Mouse (Mus musculus) limb, embryonic 11.5 days (tissue): Measurements from ENCODE around the gene Rab7b. TPM values are rescaled to one million over a fixed set of nuclear protein-coding genes. Genes with fewer than 3 reads are reported as not detected.

Source experiments
- ATAC-seq: fragments of 200-750 bp; cut with Nextera tagmentation; 2 replicates; pipeline ENCODE4 v1.8.0; 2017; ENCODE audit warnings: low read depth; ENCODE audit not compliant: insufficient number of reproducible peaks, low FRiP score, low TSS enrichment
- DNase-seq: peaks from one replicate; pipeline ENCODE4 v3.0.0-alpha.2; 2015; ENCODE audit warnings: low spot score
- H3K27ac ChIP-seq: fragments of 300-500 bp; sonication (generic); replicated peaks from 2 replicates; pipeline ENCODE4 v1.5.1; 2014; ENCODE audit warnings: low read depth, mild to moderate bottlenecking, low read length
- H3K27me3 ChIP-seq: fragments of 300-500 bp; sonication (generic); 2 replicates; pipeline ENCODE4 v1.6.1; 2014; ENCODE audit warnings: mild to moderate bottlenecking, low read length, mixed read lengths; ENCODE audit not compliant: control insufficient read depth, insufficient read depth
- H3K36me3 ChIP-seq: fragments of 300-500 bp; sonication (generic); 2 replicates; pipeline ENCODE4 v1.6.1; 2014; ENCODE audit warnings: mild to moderate bottlenecking, low read length, moderate library complexity, mixed read lengths; ENCODE audit not compliant: control insufficient read depth, insufficient read depth
- H3K4me1 ChIP-seq: fragments of 300-500 bp; sonication (generic); 2 replicates; pipeline ENCODE4 v1.6.1; 2014; ENCODE audit warnings: low read length, mixed read lengths; ENCODE audit not compliant: control insufficient read depth, insufficient read depth
- H3K4me2 ChIP-seq: fragments of 300-500 bp; sonication (generic); 2 replicates; pipeline ENCODE4 v1.6.1; 2014; ENCODE audit warnings: low read depth, mild to moderate bottlenecking, moderate library complexity; ENCODE audit not compliant: severe bottlenecking
- H3K4me3 ChIP-seq: fragments of 300-500 bp; sonication (generic); 2 replicates; pipeline ENCODE4 v1.5.1; 2014; ENCODE audit warnings: low read depth, low read length
- H3K9ac ChIP-seq: fragments of 300-500 bp; sonication (generic); 2 replicates; pipeline ENCODE4 v1.6.1; 2014; ENCODE audit warnings: mild to moderate bottlenecking, low read length
- H3K9me3 ChIP-seq: fragments of 300-500 bp; sonication (generic); 2 replicates; pipeline ENCODE4 v1.6.1; 2016; ENCODE audit warnings: low read length; ENCODE audit not compliant: control insufficient read depth
- WGBS: fragments of 180-500 bp; shearing (Covaris S2); extraction: QIAGEN DNeasy Blood & Tissue Kit; methylation state at CpG from one replicate; pipeline ENCODE4 v1.1.7; 2014; 5-methylcytosine and 5-hydroxymethylcytosine counted together
- polyA plus RNA-seq: library from polyadenylated mRNA; unstranded; fragments of >200 nt; fragmentation: Nextera tagmentation; extraction: Ambion mirVana; gene quantifications from 2 replicates; pipeline ENCODE4 v1.2.1, GENCODE M21; 2014

Rab7b gene
- polyA plus RNA-seq, 1 experiment from 2014 or later = 0.33 TPM

DNA sequence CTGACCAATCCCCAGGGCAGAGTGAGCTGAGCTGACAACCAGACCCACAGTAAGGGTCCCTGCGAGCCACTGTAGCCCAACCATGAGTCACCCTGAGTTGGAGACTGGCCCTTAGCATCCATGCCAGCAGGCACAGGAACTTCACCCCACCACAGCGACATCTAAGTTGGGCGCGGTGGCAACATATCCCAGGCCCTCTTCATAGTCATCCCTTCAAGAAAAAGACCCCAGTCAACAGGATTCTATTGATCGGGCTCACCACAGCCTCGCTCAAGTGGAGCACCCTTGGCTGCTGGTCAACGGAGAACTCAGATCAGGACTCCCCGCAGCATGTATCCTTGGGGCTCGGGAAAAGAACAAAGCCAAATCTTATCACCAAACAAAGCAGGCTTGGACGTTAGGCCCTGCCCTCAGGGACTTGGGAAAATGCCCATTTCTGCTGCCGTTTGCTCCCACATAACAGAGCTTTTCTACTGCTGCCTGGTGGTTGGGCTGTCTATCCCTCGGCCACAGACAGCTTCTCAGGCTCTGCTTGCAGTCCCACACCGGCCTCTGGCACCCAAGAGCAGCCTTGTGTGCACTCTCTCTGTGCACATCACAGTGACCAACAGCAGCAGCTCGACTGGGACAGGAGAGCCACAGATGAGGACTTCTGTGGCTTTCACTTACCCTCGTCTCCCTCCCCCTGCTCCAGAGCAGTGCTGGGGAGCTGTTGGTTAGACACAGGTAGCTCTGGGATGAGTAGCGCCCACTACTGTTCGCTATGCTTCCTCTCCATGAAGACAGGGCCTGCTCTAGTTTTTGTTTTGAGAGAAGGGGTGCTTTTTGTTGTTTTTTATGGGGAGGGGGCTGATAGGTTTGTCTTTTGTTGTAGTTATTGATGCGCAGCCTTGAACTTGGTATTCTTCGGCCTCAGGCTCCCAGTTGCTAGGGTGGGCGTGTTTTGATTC, 26.2 kb downstream of the Rab7b start:
- no peaks in the 10 kb centered on the region for H3K27me3 ChIP-seq
- no peaks in the 10 kb centered on the region for H3K4me1 ChIP-seq
- H3K4me3 ChIP-seq = no peak overlapping the region
- no peaks in the 10 kb centered on the region for H3K36me3 ChIP-seq
- 70% methylated on average over 20 of the region's 20 CpGs for WGBS
- no peak overlapping the region for H3K27ac ChIP-seq
- H3K4me2 ChIP-seq = no peak overlapping the region
- no peak for DNase-seq
- ATAC-seq = no peak
- H3K9ac ChIP-seq = no peak overlapping the region
- H3K9me3 ChIP-seq = no peaks in the 10 kb centered on the region

DNA sequence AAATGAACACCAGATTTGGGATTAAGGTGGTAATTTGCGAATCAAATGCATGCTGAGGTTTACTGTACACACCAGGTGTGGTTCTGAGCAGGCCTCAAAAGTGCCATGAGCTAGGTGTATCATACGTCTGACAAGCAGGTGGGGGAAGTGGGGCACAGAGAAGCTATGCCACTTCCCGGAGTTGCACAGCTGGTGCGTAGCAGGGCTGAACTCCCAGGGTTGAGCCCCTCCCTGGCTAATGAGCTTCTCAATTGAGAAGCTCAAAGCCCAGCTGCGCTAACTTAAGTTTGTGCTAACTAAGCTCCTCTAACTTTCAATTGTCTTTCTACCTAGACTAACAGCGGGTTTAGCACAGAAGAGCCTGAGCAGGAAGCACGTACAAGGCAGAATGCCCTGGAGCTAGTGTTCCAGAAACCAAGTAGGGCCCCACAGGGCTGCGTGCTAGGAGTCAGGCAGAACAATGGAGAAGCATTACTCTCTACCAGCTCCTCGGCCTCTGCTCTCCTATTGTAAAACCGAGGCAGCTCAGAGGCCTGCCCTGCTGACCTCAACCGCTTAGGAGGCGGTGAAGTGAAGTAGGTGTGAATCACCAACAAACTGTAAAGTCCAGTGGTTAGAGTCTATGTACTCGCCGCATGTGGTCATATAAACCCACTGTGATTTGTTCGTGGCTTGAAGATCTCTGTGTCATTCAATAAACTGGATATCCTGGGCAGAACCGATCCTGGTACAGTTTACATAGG, 30.6 kb downstream of the Rab7b start:
- Histone ChIP-seq H3K9me3 (no peaks in the 10 kb centered on the region), H3K4me3 (no peak overlapping the region), H3K27ac (no peak overlapping the region), H3K4me1 (no peaks in the 10 kb centered on the region), H3K9ac (no peak overlapping the region), H3K4me2 (no peak overlapping the region), H3K36me3 (no peaks in the 10 kb centered on the region), H3K27me3 (no peaks in the 10 kb centered on the region)
- DNase-seq = no peak
- ATAC-seq = no peak
- 72% methylated on average over 16 of the region's 16 CpGs for WGBS

DNA sequence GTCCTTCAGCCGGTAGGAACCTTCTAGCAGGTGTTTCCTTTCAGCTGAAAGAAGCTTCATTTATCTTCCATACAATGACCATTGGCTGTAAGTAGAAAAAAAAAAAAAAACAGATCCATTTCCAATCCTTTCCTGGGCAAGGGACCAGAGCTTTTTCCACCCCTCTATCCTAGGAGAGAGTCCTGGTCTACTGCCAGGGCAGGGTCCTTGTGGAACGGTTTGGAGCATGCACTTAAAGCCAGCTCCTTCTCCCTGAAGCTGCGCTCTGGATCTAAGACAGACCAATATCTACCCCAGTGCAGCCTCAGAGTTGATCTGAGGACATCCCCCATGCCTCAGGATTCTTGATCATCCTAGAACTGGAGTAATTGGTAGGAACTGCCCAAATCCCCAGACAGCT, 33.5 kb downstream of the Rab7b start:
- ATAC-seq = no peak
- H3K27me3 ChIP-seq = no peaks in the 10 kb centered on the region
- no peak overlapping the region for H3K4me2 ChIP-seq
- no peaks in the 10 kb centered on the region for H3K9me3 ChIP-seq
- no peak overlapping the region for H3K4me3 ChIP-seq
- WGBS = 86% methylated on average over 3 of the region's 3 CpGs
- H3K36me3 ChIP-seq = no peaks in the 10 kb centered on the region
- H3K9ac ChIP-seq = no peak overlapping the region
- no peak overlapping the region for H3K27ac ChIP-seq
- H3K4me1 ChIP-seq = no peaks in the 10 kb centered on the region
- DNase-seq = no peak

DNA sequence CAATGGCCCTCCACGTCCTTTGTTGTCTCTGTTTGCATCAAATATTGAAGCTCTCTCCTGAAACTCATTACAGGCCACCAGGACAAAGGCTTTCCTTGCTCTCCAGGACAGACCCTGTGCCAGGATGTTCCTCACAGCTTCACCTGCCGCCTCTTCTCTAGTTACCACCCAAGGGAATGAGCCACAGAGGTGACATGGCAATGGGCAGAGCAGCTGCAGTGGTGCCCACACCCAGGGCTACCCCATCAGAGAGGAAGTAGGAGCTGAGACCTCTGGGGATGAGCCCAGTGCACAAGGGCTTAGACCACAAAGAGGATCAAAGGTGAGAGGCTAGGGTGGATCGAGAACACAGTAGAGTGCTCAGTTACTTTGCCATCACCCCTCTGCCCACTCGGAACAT, 35.1 kb downstream of the Rab7b start:
- H3K4me3 ChIP-seq = no peak overlapping the region
- no peak overlapping the region for H3K9ac ChIP-seq
- H3K36me3 ChIP-seq = no peaks in the 10 kb centered on the region
- H3K9me3 ChIP-seq = no peaks in the 10 kb centered on the region
- WGBS = 76% methylated on average over 4 of the region's 4 CpGs
- no peaks in the 10 kb centered on the region for H3K4me1 ChIP-seq
- ATAC-seq (no peak), DNase-seq (no peak)
- no peak overlapping the region for H3K27ac ChIP-seq
- H3K27me3 ChIP-seq = no peaks in the 10 kb centered on the region
- no peak overlapping the region for H3K4me2 ChIP-seq

DNA sequence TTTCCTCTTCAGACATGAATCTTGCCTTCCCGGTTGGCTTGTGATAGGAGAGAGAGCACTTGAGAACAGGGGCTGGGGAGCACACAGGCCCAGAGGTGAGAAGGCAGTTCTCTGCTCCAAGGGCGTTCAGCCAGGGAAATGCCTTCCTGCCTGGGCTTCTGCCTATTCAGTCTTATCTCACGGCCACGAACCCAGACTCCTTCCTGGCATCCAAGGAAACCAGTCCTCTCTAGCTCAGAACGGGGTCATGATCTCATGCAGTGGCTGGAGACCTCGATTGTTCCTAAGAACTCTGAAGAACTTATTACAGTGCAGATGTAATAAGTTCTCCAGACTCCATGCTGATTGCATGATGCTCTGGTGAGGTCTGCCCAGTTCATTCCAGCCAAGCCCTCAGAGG, 38.1 kb downstream of the Rab7b start:
- 73% methylated on average over 6 of the region's 6 CpGs for WGBS
- no peaks in the 10 kb centered on the region for H3K9me3 ChIP-seq
- no peak for ATAC-seq

DNA sequence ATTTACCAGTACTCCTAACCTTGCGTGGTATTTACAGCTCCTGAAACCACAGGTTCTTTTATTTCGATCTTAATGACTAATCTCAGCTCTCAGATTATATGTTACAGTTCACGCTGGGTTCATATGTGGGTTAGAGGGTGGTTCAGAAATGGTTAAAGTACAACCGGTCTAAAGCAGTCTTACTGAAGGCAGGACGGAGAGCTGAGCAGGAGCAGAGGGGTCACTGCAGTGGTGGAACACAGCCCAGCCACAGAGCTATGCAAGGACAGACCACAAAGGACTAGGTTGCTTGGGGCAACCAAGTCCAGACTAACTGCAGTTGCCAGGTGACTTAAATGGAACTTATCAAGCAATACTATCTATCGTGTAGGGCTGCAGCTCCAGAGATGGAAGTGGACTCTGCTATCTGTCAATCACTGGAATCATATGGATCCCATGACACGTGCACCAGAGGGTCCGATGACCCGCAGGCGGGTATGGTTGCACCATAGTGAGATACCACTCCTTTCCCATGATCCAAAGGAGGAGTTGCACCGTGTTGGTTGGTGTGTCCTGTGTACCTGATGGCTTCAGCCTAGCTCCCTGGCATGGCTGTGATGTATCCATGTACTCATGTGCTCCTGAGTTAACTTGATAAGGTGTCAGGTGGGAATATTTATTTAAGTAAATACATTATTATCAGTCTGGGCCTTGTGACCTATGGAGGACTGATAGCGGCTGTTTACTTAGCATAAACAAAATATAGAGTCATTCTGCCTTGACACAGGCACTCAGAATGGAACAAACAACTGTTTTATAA, 42.3 kb downstream of the Rab7b start:
- WGBS = 81% methylated on average over 12 of the region's 12 CpGs
- Histone ChIP-seq H3K9me3 (no peaks in the 10 kb centered on the region), H3K9ac (no peak overlapping the region), H3K4me3 (no peak overlapping the region), H3K27ac (no peak overlapping the region), H3K27me3 (no peaks in the 10 kb centered on the region), H3K36me3 (no peaks in the 10 kb centered on the region), H3K4me1 (no peaks in the 10 kb centered on the region), H3K4me2 (no peak overlapping the region)
- DNase-seq (no peak), ATAC-seq (no peak)

More for the DNA sequence above, 38.1 kb downstream of the Rab7b start:
- Histone ChIP-seq H3K4me2 (no peak overlapping the region), H3K27ac (no peak overlapping the region), H3K9ac (no peak overlapping the region), H3K27me3 (no peaks in the 10 kb centered on the region), H3K4me1 (no peaks in the 10 kb centered on the region), H3K4me3 (no peak overlapping the region), H3K36me3 (no peaks in the 10 kb centered on the region)
- DNase-seq = no peak

DNA sequence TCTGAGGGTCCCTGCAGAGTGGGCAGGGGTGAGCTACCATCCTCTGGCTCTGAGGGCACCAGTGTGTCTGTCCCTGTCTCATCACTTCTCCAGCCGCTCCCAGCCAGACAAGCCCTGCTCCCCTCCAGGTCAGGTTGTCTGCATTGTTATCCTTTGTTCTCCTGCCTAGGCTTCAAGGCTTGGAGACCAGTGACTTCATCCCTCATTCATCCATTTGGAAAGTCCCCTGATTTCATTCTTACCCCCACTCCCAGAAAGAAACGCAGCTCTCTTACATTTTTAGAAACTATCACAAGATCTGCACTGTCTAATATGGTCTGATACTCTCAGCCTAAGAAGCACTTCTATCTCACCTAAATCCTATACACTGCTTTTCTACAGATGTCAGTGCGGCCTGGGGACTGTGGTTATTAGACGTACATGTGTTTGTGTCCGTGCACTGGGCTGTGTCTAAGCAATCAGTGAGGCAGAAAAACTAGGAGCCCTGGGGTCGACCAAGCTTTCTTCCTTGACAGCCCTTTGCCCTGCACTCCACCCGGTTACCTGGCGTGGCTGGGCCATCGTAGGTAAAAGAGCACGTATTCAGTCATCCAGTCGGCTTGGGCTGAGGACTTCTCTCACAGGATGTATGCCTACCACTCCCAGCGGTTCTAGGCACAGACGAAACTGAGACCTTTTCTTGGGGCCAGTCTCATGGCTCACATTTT, 45.1 kb downstream of the Rab7b start:
- 88% methylated on average over 13 of the region's 13 CpGs for WGBS
- Histone ChIP-seq H3K36me3 (no peaks in the 10 kb centered on the region), H3K4me1 (no peaks in the 10 kb centered on the region), H3K27me3 (no peaks in the 10 kb centered on the region), H3K9me3 (no peaks in the 10 kb centered on the region), H3K9ac (no peak overlapping the region), H3K4me2 (no peak overlapping the region), H3K27ac (no peak overlapping the region), H3K4me3 (no peak overlapping the region)
- ATAC-seq = no peak
- DNase-seq = no peak
